Mouse (Mus musculus): ENCODE results near the gene 1700029P11Rik. TPM values are rescaled to one million over a fixed set of nuclear protein-coding genes. Genes with fewer than 3 reads are reported as not detected.

1700029P11Rik gene
- polyA plus RNA-seq, 1 experiment from 2014 or later = not detected

DNA sequence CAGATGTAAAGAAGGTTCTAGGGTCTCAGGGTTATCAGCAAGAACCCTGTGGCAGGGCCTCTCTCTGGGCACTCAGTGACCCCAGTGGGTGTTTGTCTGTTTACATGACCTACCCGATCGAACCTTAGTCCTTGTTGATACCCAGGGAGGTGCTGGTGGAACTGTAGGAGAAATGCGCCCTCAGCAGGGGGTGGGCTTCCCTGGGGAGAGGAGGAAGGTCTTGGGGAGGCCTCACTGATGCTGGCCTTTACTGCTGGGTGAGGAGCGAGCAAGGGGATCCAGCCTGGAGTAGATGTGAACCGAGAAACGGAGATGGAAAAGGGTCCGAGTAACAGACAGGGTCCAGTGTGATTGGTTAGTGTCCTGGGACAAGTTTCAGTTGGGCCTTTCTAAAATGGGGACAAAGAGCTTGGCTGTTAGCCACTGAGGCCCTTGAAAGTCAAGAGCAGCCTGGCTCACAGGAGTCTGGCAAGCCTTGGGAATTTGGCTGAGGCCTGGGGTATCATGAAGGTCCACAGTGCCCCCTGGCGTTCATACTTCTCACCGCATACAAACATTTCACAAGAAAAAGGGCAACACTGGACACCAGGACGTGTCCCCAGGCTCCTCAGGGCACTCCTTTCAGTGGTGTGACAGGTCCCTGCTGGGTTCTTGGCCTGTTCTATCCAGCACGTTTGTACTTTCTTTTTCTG, 9.2 kb downstream of the 1700029P11Rik start:
- Histone ChIP-seq H3K27ac (peak overlapping the region; percentile 72), H3K9me3 (no peaks in the 10 kb centered on the region), H3K27me3 (ENCODE audit: insufficient read depth, poor library complexity, severe bottlenecking) (no peaks in the 10 kb centered on the region), H3K4me3 (no peak overlapping the region), H3K4me1 (peaks cover 33% of the 10 kb centered on the region), H3K36me3 (peaks cover 22% of the 10 kb centered on the region)
- DNase-seq (ENCODE audit: low spot score) = peak; percentile 91
- 40% methylated on average over 11 of the region's 11 CpGs for WGBS

DNA sequence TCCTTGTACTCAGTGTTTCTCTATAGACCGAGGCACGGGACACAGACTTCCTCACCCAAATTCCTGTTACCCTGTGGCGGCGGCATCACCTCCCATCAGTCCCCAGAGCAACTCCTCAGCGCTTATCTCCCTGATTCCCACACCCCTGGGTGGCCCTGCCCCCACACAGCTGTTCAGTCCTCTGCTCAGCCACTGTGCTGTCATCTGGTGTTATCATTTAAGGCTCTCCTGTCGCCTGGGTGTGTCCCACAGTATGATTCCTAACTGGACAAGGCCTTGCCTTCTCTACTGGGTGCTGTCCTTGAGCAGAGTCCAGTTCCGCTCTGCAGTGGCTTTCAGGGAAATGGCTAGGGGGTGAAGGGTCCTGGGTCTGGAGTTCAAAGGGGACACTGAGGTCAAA, 10.2 kb downstream of the 1700029P11Rik start:
- Histone ChIP-seq H3K27ac (no peak overlapping the region), H3K27me3 (ENCODE audit: insufficient read depth, poor library complexity, severe bottlenecking) (no peaks in the 10 kb centered on the region), H3K9me3 (no peaks in the 10 kb centered on the region), H3K4me1 (peaks cover 33% of the 10 kb centered on the region), H3K4me3 (no peak overlapping the region), H3K36me3 (peaks cover 31% of the 10 kb centered on the region)
- DNase-seq (ENCODE audit: low spot score) = peak; percentile 92
- 17% methylated on average over 7 of the region's 7 CpGs for WGBS

DNA sequence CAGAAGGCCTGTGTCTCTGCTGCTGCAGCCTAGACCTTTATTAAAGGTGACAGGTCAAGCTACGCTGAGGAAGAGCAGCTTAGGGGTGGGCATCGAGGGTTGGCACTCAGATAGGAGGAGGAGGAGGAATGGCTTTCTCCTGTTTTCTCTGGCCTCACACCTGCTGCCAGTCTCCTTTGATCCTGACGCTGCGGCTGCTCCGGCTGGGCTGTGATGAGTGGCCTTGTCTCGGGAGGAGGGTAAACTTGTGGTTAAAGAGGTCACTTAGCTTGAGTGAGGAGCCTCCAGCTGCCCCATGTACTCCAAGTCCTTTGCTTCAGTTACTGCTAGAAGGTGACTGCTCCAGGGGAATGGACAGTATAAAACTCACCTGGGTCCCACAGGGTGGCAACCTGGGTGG, 13.7 kb downstream of the 1700029P11Rik start:
- Histone ChIP-seq H3K27ac (no peak overlapping the region), H3K36me3 (peaks cover 61% of the 10 kb centered on the region), H3K4me1 (peaks cover 33% of the 10 kb centered on the region), H3K9me3 (no peaks in the 10 kb centered on the region), H3K27me3 (ENCODE audit: insufficient read depth, poor library complexity, severe bottlenecking) (no peaks in the 10 kb centered on the region), H3K4me3 (no peak overlapping the region)
- no peak for DNase-seq (ENCODE audit: low spot score)
- WGBS = 76% methylated on average over 6 of the region's 6 CpGs

DNA sequence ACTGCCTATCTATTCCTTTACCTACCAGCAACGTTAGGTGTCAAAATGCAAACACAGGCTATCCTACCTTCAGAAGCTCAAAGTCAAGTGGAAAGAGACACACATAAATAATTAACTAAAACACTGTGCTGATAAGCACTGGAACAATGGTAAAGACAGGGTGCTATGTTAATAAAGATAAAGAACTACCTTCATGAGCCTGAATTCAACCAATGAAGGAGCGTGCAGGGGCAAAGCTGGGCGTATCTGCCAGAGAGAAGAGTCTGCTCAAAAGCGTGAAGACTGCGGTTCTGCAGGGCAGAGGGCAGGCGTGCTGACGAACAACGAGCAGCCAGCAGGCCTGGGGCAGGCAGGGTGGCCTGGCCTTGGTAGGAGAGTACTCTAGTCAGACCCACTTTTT, 23.9 kb downstream of the 1700029P11Rik start:
- DNase-seq (ENCODE audit: low spot score) = no peak
- Histone ChIP-seq H3K27me3 (ENCODE audit: insufficient read depth, poor library complexity, severe bottlenecking) (no peaks in the 10 kb centered on the region), H3K9me3 (no peaks in the 10 kb centered on the region), H3K27ac (no peak overlapping the region), H3K4me3 (no peak overlapping the region), H3K4me1 (no peaks in the 10 kb centered on the region), H3K36me3 (peaks cover 42% of the 10 kb centered on the region)
- 86% methylated on average over 8 of the region's 8 CpGs for WGBS

DNA sequence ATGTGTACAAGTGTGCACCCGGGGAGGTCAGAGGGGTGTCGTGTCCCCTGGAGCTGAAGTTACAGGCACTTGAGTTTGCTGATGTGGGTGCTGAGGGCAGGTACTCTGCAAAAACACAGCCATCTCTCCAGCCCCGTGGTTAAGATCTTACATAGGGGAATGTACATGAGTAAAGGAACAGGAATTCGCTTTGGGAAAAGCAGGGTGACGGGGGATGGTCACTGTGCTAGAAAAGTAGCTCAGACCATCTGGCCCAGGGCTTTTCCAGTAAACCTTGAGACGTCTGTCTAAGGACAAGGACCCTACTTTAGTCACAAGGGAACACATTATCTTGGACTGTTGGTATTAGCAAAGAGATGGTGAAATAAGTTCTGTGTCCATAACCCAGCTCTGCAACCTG, 31.6 kb downstream of the 1700029P11Rik start:
- H3K27me3 ChIP-seq (ENCODE audit: insufficient read depth, poor library complexity, severe bottlenecking) = no peaks in the 10 kb centered on the region
- 0 out of 2 replicates have a peak, but pooled peaks cover 6% of the 10 kb centered on the region for H3K36me3 ChIP-seq
- 81% methylated on average over 6 of the region's 6 CpGs for WGBS
- H3K27ac ChIP-seq = no peak overlapping the region
- H3K4me1 ChIP-seq = peaks cover 22% of the 10 kb centered on the region
- DNase-seq (ENCODE audit: low spot score) = no peak
- H3K9me3 ChIP-seq = no peaks in the 10 kb centered on the region
- no peak overlapping the region for H3K4me3 ChIP-seq

DNA sequence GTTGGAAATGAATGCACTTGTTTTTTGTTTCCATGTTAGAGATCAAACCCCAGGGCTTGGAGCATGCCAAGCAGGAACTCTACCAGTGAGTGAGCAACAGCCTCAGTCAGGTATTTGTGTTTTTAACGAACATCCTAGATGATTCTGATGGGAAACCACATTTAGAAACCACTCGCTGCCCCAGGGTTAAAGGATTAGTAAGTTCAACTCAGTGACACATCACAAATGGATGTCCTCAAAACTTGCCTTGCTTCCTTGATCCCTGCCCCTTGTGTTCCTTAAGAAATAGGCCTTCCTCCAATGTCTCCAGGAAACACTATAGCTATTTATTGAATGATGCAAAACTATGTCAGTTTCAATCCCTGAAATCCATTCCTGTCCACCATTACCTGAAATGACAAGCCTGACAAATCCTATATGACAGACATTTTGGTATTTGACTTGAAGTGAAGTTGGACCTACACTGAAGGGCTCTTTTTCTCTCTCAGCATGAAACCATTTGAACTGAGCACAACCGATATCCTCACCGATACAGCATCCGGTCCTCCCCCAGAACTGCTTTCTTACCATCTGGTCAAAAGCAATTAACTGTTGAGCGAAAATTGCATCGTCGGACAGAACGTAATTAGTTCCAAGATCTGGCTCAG, 34.5 kb downstream of the 1700029P11Rik start:
- no peak for DNase-seq (ENCODE audit: low spot score)
- Histone ChIP-seq H3K27me3 (ENCODE audit: insufficient read depth, poor library complexity, severe bottlenecking) (no peaks in the 10 kb centered on the region), H3K9me3 (no peaks in the 10 kb centered on the region), H3K27ac (peak overlapping the region; percentile 90; the same call in 1 of the 2 replicates), H3K4me3 (peak overlapping the region; percentile 80), H3K36me3 (peaks cover 15% of the 10 kb centered on the region), H3K4me1 (peaks cover 29% of the 10 kb centered on the region)
- 27% methylated on average over 9 of the region's 9 CpGs for WGBS

DNA sequence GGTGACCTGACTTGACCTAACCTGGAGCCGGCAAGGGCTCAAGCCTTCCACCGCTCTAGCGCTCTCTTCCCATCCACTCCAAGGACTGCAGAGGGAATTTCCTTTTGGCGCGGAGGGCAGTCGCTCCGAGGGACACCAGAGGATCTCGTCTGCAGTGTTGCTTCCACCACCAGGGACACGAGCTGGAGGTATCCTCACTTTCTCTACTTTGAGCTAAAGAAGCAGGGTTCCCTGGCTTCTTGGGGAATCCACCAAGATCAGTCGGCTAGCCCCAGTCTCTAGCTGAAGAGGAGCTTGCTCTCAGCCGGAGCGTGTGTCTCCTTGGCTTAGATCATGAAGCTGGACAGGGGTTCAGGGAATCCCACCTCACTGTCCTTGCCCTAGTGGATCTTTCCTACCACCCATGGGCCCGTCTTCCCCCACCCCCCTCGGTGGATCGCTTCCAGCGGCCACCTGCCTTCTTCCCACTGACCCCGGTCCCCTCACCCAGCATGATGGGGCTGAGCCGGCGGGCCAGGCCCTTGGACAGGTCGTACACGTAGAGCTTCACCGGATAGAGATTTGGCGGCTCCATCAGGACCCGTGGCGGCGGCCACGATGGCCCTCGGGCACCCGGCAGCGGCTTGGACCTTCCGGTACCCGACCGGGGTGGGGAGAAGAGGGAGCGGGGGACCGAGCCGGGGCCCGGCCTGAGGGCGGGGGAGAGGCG, 35.2 kb downstream of the 1700029P11Rik start:
- peak; percentile 80 for DNase-seq (ENCODE audit: low spot score)
- H3K36me3 ChIP-seq = peaks cover 21% of the 10 kb centered on the region
- peak overlapping the region; percentile 90 for H3K27ac ChIP-seq
- H3K4me3 ChIP-seq = peak overlapping the region; percentile 80
- WGBS = under 1% methylated on average over 39 of the region's 39 CpGs
- no peaks in the 10 kb centered on the region for H3K27me3 ChIP-seq (ENCODE audit: insufficient read depth, poor library complexity, severe bottlenecking)
- H3K4me1 ChIP-seq = peaks cover 29% of the 10 kb centered on the region
- H3K9me3 ChIP-seq = no peaks in the 10 kb centered on the region

DNA sequence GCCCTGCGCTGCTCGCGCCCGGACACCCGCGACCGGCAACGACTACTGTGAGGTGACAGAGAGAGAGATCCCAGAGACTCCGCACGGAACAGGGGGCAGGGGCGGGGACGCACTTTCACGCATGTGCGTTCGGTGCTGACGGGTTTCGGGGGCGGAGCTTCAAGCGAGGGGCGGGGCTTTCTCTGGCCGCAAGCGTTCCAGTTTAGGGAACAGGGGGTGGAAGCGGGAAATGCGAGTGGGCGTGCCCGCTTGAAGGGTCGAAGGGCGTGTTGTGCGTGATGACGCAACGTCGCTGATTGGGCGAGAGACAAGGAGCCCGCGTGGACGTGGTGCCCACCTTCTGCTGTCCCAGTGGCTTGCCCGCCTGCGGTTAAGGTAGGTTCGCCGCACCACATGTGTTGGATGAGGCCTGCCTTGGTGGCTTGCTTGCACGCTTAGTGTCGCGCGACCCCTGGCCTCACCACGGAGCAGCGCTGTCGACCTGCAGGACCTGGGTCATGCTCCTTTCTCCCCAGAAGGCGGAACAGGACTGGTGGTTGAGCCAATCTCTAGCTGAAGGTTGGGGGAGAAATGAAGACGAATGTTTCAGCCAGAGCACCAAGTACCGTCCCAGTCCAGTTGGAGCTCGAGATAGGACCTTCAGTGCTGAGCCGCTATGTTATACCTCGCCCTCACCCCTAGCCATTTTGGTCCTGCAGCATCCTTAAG, 35.9 kb downstream of the 1700029P11Rik start:
- WGBS = under 1% methylated on average over 53 of the region's 53 CpGs
- DNase-seq (ENCODE audit: low spot score) = peak; percentile 100
- Histone ChIP-seq H3K36me3 (peaks cover 27% of the 10 kb centered on the region), H3K27ac (peak overlapping the region; percentile 90), H3K4me1 (peaks cover 29% of the 10 kb centered on the region), H3K4me3 (peak overlapping the region; percentile 80), H3K9me3 (no peaks in the 10 kb centered on the region), H3K27me3 (ENCODE audit: insufficient read depth, poor library complexity, severe bottlenecking) (no peaks in the 10 kb centered on the region)

DNA sequence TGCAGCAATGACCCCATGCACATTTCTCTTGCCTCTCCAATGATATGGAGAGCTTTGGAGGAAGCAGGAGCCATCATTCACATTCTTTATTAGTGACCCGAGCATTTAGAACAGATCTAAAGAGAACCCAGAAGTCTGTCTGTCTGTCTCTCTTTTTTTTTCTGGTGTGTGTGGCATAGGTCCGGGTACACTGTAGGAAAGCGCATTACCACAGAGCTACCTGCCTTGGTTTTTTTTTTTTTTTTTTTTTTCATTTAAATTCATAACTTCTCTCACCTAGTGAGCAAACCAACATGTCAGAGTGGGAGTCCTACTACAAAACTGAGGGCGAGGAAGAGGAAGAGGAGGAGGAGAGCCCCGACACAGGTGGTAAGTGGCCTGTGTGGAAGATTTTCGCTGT, 36.5 kb downstream of the 1700029P11Rik start:
- no peaks in the 10 kb centered on the region for H3K9me3 ChIP-seq
- H3K27ac ChIP-seq = peak overlapping the region; percentile 90
- no peaks in the 10 kb centered on the region for H3K27me3 ChIP-seq (ENCODE audit: insufficient read depth, poor library complexity, severe bottlenecking)
- WGBS = 27% methylated on average over 6 of the region's 6 CpGs
- H3K4me3 ChIP-seq = peak overlapping the region; percentile 80
- peaks cover 29% of the 10 kb centered on the region for H3K4me1 ChIP-seq
- peaks cover 32% of the 10 kb centered on the region for H3K36me3 ChIP-seq
- no peak for DNase-seq (ENCODE audit: low spot score)

DNA sequence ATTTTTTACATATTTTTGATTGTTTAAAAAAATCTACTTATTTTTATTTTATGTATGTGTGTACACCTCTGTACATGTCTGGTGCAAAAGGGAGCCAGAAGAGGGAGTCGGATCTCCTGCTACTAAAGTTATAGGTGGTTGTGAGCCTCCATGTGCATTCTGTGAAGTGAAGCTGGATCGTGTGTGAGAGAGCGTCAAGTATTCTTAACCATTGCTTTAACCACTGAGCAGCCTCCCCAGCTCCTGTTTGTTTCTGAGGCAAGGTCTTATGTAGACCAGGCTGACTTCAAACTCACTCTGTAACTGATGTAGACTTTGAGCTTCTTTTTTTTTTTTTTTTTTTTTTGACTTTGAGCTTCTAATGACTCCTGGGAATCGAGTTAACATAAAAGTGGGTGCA, 37.1 kb downstream of the 1700029P11Rik start:
- Histone ChIP-seq H3K27me3 (ENCODE audit: insufficient read depth, poor library complexity, severe bottlenecking) (no peaks in the 10 kb centered on the region), H3K27ac (no peak overlapping the region), H3K9me3 (no peaks in the 10 kb centered on the region), H3K36me3 (peaks cover 34% of the 10 kb centered on the region), H3K4me3 (no peak overlapping the region; the same call in 1 of the 2 replicates), H3K4me1 (peaks cover 29% of the 10 kb centered on the region)
- DNase-seq (ENCODE audit: low spot score) = no peak
- WGBS = 80% methylated on average over 4 of the region's 4 CpGs

DNA sequence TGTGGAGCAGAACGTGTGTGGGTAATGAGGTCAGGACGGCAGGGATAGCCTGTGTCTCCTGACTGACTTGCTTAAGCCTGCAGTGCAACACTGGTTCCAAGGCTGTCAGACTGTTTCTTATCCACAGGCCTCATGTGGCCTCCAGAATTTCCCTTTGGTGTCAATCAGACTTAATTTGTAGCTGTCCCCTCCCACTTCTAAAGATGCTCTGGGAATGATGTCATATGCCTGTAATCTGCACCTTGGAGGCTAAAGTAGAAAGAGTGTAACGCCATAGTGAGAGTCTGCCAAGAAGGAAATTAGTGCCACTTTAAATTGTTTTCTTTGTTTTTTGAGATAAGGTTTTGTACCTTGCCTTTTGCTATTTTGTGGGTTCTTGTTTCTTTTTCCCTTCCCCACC, 38.9 kb downstream of the 1700029P11Rik start:
- no peak overlapping the region for H3K27ac ChIP-seq
- WGBS = 54% methylated on average over 3 of the region's 3 CpGs
- no peak for DNase-seq (ENCODE audit: low spot score)

DNA sequence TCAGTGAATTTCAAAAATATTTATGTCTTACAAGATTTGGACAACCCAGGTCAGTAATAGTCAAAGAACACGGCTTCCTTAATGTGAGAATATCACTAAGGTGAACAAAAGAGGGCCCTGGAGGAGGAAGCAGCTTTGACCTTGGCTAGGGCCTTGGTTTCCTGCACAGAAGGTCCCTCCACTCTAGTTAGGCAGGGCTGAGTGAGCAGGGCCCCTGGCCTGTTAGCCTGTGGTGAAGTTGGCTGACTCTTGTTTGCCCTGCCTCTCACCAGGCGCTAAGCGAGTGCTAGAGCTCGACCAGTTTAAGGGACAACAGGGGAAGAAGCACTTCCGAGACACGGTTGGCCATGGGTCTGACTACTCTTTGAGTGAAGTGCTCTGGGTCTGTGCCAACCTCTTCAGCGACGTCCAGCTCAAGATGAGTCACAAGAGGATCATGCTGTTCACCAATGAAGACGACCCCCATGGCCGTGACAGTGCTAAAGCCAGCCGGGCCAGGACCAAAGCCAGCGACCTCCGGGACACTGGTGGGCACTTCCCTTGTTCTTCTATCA, 42.3 kb downstream of the 1700029P11Rik start:
- no peaks in the 10 kb centered on the region for H3K9me3 ChIP-seq
- no peak for DNase-seq (ENCODE audit: low spot score)
- peaks cover 7% of the 10 kb centered on the region; the same call in 1 of the 2 replicates for H3K4me1 ChIP-seq
- no peak overlapping the region for H3K27ac ChIP-seq
- no peak overlapping the region for H3K4me3 ChIP-seq
- no peaks in the 10 kb centered on the region for H3K27me3 ChIP-seq (ENCODE audit: insufficient read depth, poor library complexity, severe bottlenecking)
- peaks cover 85% of the 10 kb centered on the region for H3K36me3 ChIP-seq
- WGBS = 86% methylated on average over 13 of the region's 13 CpGs

More for the DNA sequence above, 38.9 kb downstream of the 1700029P11Rik start:
- Histone ChIP-seq H3K9me3 (no peaks in the 10 kb centered on the region), H3K27me3 (ENCODE audit: insufficient read depth, poor library complexity, severe bottlenecking) (no peaks in the 10 kb centered on the region), H3K4me3 (no peak overlapping the region), H3K36me3 (peaks cover 52% of the 10 kb centered on the region), H3K4me1 (peaks cover 25% of the 10 kb centered on the region)
